Mouse (Mus musculus) midbrain, embryonic 12.5 days (tissue): Measurements from ENCODE around the gene Tex50. TPM values are rescaled to one million over a fixed set of nuclear protein-coding genes. Genes with fewer than 3 reads are reported as not detected.

ENCODE experiments used
- ATAC-seq: fragments of 200-750 bp; cut with Nextera tagmentation; 2 replicates; pipeline ENCODE4 v1.8.0; 2017; ENCODE audit warnings: low read depth, moderate TSS enrichment, moderate library complexity; ENCODE audit not compliant: low FRiP score
- H3K27ac ChIP-seq: fragments of 300-500 bp; sonication (generic); replicated peaks from 2 replicates; pipeline ENCODE4 v1.5.1; 2016; ENCODE audit warnings: mild to moderate bottlenecking
- H3K27me3 ChIP-seq: fragments of 300-500 bp; sonication (generic); 2 replicates; pipeline ENCODE4 v1.6.1; 2016; ENCODE audit warnings: mild to moderate bottlenecking
- H3K36me3 ChIP-seq: fragments of 300-500 bp; sonication (generic); 2 replicates; pipeline ENCODE4 v1.6.1; 2016
- H3K4me1 ChIP-seq: fragments of 300-500 bp; sonication (generic); 2 replicates; pipeline ENCODE4 v1.6.1; 2016
- H3K4me2 ChIP-seq: fragments of 300-500 bp; sonication (generic); replicated peaks from 2 replicates; pipeline ENCODE4 v1.6.1; 2016; ENCODE audit warnings: mild to moderate bottlenecking, moderate library complexity
- H3K4me3 ChIP-seq: fragments of 300-500 bp; sonication (generic); 2 replicates; pipeline ENCODE4 v1.5.1; 2016; ENCODE audit warnings: mild to moderate bottlenecking
- H3K9ac ChIP-seq: fragments of 300-500 bp; sonication (generic); replicated peaks from 2 replicates; pipeline ENCODE4 v1.6.1; 2016; ENCODE audit warnings: mild to moderate bottlenecking, moderate library complexity
- H3K9me3 ChIP-seq: fragments of 300-500 bp; sonication (generic); 2 replicates; pipeline ENCODE4 v1.6.1; 2016; ENCODE audit warnings: mild to moderate bottlenecking
- WGBS: fragments of 180-500 bp; shearing (Covaris S2); methylation state at CpG from one replicate; pipeline ENCODE4 v1.1.7; 2016; 5-methylcytosine and 5-hydroxymethylcytosine counted together
- polyA plus RNA-seq: library from polyadenylated mRNA; unstranded; fragments of >200 nt; fragmentation: Nextera tagmentation; extraction: Ambion mirVana; gene quantifications from 2 replicates; pipeline ENCODE4 v1.2.1, GENCODE M21; 2016

Tex50 gene
- polyA plus RNA-seq, 1 experiment from 2014 or later = 0.32 TPM

GRCm38 (mm10) chr1:161109216-161109615 is 49.9 kb downstream of the Tex50 start:
- no peak overlapping the region for H3K27ac ChIP-seq
- H3K36me3 ChIP-seq = peaks cover 18% of the 10 kb centered on the region
- H3K27me3 ChIP-seq = no peaks in the 10 kb centered on the region
- H3K4me1 ChIP-seq = no peaks in the 10 kb centered on the region
- no peaks in the 10 kb centered on the region for H3K9me3 ChIP-seq
- H3K4me2 ChIP-seq = no peak overlapping the region
- no peak for ATAC-seq
- 87% methylated on average over 8 of the region's 8 CpGs for WGBS
- H3K9ac ChIP-seq = no peak overlapping the region
- no peak overlapping the region for H3K4me3 ChIP-seq

Other genes with a start within 250 kb of the Tex50 start
- 3.1 and 3.2 TPM in 2 replicates for gene Serpinc1, start 180.7 kb downstream of the Tex50 start, polyA plus RNA-seq
- gene Zbtb37, start 124.5 kb downstream of the Tex50 start, polyA plus RNA-seq = 11.3 and 12.4 TPM in 2 replicates
- 39.1 and 44.7 TPM in 2 replicates for gene Dars2, start 88.7 kb downstream of the Tex50 start, polyA plus RNA-seq
- 32.2 and 32.3 TPM in 2 replicates for gene Cenpl, start 88.6 kb downstream of the Tex50 start, polyA plus RNA-seq
- gene Klhl20, start 27.8 kb downstream of the Tex50 start, polyA plus RNA-seq = 20.4 and 21.3 TPM in 2 replicates
- 5.7 and 6.0 TPM in 2 replicates for gene Ankrd45, start 16.6 kb downstream of the Tex50 start, polyA plus RNA-seq
- gene Prdx6, start 91.9 kb upstream of the Tex50 start, polyA plus RNA-seq = 287 and 297 TPM in 2 replicates
- 0.13 TPM in 1 of 2 replicates, not detected in the other for gene Tnfsf4, start 236.1 kb upstream of the Tex50 start, polyA plus RNA-seq